Mouse (Mus musculus) kidney, postnatal 10 days (tissue): Measurements from ENCODE around the gene Foxp1.

Experiments
- DNase-seq: peaks from one replicate; pipeline ENCODE4 v3.0.0; 2021; ENCODE audit warnings: mixed read lengths

The Foxp1 gene

GRCm38 (mm10) chr6:99276297-99276653 is 246.2 kb downstream of the Foxp1 start:
- DNase-seq: no peak

GRCm38 (mm10) chr6:99275381-99276296 is 246.9 kb downstream of the Foxp1 start:
- DNase-seq: no peak

GRCm38 (mm10) chr6:99274667-99275066 is 247.9 kb downstream of the Foxp1 start:
- DNase-seq: no peak

- DNase-seq: no peak
These were observed 248.3 kb downstream of the Foxp1 start for GRCm38 (mm10) chr6:99274222-99274621.

- DNase-seq: no peak
These were observed 249.3 kb downstream of the Foxp1 start for GRCm38 (mm10) chr6:99273177-99273576.

- DNase-seq: no peak
These were observed 250.3 kb downstream of the Foxp1 start for GRCm38 (mm10) chr6:99272174-99272573.

- DNase-seq: no peak
These were observed 250.8 kb downstream of the Foxp1 start for GRCm38 (mm10) chr6:99271741-99272140.

GRCm38 (mm10) chr6:99269921-99270320 is 252.6 kb downstream of the Foxp1 start:
- DNase-seq: no peak

GRCm38 (mm10) chr6:99268171-99269061 is 254.1 kb downstream of the Foxp1 start:
- no peak for DNase-seq

- peak; percentile 58 for DNase-seq
These were observed 256.4 kb downstream of the Foxp1 start for GRCm38 (mm10) chr6:99265945-99266656.

- no peak for DNase-seq
These were observed 257.3 kb downstream of the Foxp1 start for GRCm38 (mm10) chr6:99265173-99265572.

GRCm38 (mm10) chr6:99264192-99265093 is 258.1 kb downstream of the Foxp1 start:
- no peak for DNase-seq

GRCm38 (mm10) chr6:99263886-99264185 is 258.7 kb downstream of the Foxp1 start:
- peak; percentile 52 for DNase-seq

- no peak for DNase-seq
These were observed 259.2 kb downstream of the Foxp1 start for GRCm38 (mm10) chr6:99263061-99263885.

GRCm38 (mm10) chr6:99261737-99262130 is 260.8 kb downstream of the Foxp1 start:
- no peak for DNase-seq

GRCm38 (mm10) chr6:99260941-99261736 is 261.4 kb downstream of the Foxp1 start:
- DNase-seq: no peak

GRCm38 (mm10) chr6:99258346-99258745 is 264.2 kb downstream of the Foxp1 start:
- no peak for DNase-seq

GRCm38 (mm10) chr6:99257676-99258075 is 264.8 kb downstream of the Foxp1 start:
- no peak for DNase-seq

- no peak for DNase-seq
These were observed 269.2 kb downstream of the Foxp1 start for GRCm38 (mm10) chr6:99253331-99253730.

GRCm38 (mm10) chr6:99252816-99253215 is 269.7 kb downstream of the Foxp1 start:
- DNase-seq: no peak
